Mouse (Mus musculus): ENCODE results near the gene Ptprcap.

The Ptprcap gene

DNA sequence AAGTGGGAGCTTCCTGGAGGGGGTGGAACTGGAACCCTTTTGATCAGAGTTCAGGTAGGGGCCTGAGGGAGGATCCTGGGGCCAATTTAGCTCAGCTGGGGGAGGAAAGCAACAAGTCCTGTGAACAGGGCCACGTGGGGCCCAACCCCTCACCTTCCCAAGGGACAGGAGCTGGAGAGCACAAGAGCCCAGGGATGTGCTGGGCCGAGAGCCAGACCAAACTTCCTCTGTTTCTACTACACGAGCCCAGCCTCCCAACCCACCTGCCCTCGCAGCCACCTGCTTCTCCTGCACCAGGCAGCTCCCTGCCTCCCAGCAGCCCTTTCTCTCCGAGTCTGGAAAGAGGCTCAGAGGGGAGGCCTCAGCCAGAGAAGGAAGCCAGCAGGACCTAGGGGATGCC, 43.1 kb downstream of the Ptprcap start:
- DNase-seq, result no peak

DNA sequence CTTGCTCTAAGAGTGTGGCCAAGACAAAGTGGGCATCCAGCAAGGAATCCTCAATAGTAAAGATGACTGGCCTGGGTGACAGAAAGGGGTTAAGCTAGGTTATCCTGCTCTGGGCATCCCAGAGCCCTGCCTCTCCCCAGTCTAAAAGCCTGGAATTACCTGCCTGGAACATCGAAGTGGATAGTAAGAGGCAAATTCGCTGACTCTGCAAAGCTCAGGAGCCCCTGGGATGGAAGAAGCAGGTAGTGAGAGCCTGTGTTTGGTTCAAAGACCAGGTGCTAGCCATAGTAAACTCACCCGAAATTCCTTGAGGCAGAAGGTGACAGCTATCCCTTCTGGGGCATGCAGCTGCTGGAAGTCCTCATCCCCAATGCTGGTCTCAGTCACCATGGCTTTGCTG, 43.8 kb downstream of the Ptprcap start:
- DNase-seq, result no peak

DNA sequence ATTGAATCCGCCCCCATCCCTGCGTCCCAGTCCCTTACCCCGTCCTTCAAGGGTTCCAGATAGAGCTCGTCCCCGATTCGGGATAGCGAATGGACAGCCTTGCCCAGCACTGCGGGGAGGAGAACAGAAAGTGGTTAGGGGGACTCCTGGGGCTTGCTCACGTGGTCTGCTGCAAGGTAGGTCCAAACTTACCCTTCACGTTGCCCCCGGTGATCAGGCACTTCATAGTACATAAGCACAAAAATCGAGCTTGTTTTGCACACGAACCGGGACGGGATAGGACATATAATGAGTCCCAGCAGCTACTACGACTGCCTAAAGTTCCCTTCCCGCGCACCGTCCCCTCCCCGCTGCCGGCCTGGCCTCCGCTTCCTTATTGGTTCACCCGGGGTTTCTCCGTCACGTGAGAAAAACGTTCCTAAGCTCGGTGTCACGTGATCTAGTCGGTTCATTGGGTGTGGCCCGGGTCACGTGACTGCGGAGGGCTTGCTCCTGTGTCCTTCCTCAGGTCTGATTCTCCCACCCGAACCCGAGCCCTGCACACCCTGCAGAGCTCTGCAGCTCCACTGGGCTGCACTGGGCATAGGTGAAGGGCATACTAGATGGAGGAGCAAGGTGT, 48.0 kb downstream of the Ptprcap start, which contains the start of gene Rad9a:
Gene Rad9a (minus strand): TSS at position 372 of the 619 bp plus-strand sequence.
- DNase-seq, result peak; percentile 98

DNA sequence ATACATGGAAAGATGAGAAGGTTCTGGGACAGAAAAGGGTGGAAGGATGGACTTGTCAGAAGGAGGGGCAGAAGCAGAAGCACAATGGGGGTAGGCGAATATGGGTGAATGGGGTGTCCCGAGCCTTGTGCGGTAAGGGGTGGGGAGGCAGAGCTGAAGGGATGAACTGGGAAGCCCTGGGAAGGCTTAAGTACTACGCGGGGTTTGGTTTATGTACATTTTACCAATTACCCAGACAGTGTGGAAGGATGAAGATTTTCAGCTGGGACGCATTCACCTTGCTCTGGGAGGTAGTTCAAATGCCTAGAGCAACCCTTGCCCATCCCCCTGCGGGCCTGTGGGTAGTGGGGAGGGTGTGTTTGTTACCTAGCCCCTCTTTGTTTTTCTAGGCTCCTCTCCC, 48.7 kb downstream of the Ptprcap start:
- DNase-seq, result no peak

DNA sequence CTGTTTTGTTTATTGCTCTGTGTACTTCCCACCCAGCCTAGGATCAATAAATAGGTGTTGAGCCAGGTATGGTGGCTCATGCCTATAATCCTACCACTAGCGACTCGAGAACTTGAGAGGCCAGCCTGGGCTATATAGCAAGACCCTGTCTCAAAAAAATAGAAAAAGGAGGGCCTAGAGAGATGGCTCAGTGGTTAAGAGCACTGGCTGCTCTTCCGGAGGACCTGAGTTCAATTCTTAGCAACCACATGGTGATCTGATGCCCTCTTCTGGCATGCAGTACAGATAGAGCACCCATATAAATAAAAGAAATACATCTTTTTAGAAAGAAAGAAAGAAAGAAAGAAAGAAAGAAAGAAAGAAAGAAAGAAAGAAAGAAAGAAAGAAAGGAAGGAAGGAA, 49.7 kb downstream of the Ptprcap start:
- no peak for DNase-seq

DNA sequence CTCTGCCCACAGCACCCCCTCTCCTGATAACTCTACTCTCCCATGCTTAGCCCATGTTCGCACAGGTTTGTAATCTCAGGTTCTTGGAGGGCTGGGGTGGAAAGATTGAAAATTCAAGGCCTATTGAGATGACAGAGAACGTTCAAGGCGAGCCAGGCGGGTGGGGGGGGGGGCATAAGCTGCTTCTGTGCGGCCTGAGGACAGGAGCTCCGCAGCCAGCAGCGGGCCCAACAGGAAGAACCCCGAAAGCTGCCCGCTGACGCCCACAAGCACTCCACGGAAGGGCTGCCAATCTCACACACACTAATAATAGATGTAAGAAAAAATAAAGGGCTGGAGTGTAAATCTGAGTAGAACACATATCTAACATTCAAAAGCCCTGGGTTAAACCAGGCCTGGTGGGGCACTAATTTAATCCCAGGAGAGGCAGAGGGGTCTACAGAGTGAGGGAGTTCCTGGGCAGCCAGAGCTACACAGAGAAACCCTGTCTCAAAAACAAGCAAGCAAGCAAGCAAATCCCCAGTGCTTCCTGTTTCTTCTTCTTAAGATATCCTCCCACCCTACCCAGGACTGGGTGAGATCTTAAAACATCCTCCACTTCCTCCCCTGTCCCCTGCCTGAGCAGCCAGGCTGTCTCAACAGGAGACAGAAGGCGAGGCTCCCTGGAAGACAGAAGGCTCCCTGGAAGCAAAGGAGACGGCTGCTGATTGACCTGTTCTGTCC, 50.4 kb downstream of the Ptprcap start:
- DNase-seq, result no peak

DNA sequence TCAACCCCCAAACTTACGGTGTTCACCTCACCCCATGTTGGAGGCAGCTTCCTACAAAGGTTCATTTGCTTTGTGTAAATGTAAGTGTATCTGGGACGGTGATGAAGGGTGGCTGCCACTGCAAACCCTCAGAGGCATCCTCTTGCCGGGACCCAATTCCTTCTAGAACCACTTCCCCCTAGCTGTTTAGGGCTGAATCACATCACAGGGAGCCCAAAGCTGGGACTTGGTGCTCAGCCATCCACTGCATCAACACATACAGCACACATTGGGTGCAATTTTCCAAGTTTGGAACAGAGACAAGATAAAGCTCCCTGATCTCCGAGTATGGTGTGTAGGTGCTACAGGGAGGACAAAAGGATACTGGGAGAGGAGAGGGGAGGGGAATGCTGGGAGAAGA, 51.5 kb downstream of the Ptprcap start:
- DNase-seq, result no peak
